ENCODE assay signal across 24 mouse cellular contexts in genomic region chr4:141474431-141474830, GRCm38 (mm10). TPM values are rescaled to one million over a fixed set of nuclear protein-coding genes. Genes with fewer than 3 reads are reported as not detected.
DNase-seq lines count a peak whose midpoint lies in the region; ATAC-seq and TF ChIP-seq lines count a peak whose summit lies in the region.
"Had no signal": no experiment of that assay in that cellular context is flagged by ENCODE, and none has a peak within 500 bp of the region (broad histone marks: within the 10 kb centered on the region; RNA-seq: fewer than 3 reads in every experiment).

No protein-coding gene starts in this region.

- peak; percentile 37 to 46 for DNase-seq in cerebellum, postnatal 25 days
- no peak for DNase-seq in cerebellum, adult 2 months
- peak; percentile 28 for DNase-seq in kidney, adult 2 months
- no peak for DNase-seq in kidney, adult 8-10 months
- peak; percentile 17 for DNase-seq in lung, postnatal 0 days (ENCODE audit: low spot score)
- no peak for DNase-seq in lung, adult 2 months
- DNase-seq in ES-CJ7 (ENCODE audit: low read depth, low spot score) = peak; percentile 31
- no peak for DNase-seq in ovary, postnatal 14 days (ENCODE audit: low spot score)
- DNase-seq: adrenal gland, adult 2 months; B cell, adult 2 months; gastrocnemius, postnatal 25 days; heart, postnatal 14 days; kidney, postnatal 14 days; liver, postnatal 0 days; thymus, postnatal 25 days had no signal

- H3K9ac ChIP-seq in lung, postnatal 0 days (replicated peaks; ENCODE audit: low read depth) = no peak overlapping the region
- H3K9ac ChIP-seq: embryonic facial prominence, embryonic 12.5 days; forebrain, embryonic 13.5 days; hindbrain, embryonic 14.5 days; intestine, embryonic 15.5 days; limb, embryonic 15.5 days; liver, postnatal 0 days; neural tube, embryonic 12.5 days had no signal

- no peaks in the 10 kb centered on the region for H3K27me3 ChIP-seq in cerebellum, adult 2 months (ENCODE audit: control insufficient read depth, insufficient read depth, low read length)
- no peaks in the 10 kb centered on the region for H3K27me3 ChIP-seq in kidney, adult 2 months (replicated peaks; ENCODE audit: control insufficient read depth, insufficient read depth, low read length)
- H3K27me3 ChIP-seq in lung, postnatal 0 days (replicated peaks; ENCODE audit: insufficient read depth, low read length) = no peaks in the 10 kb centered on the region
- H3K27me3 ChIP-seq: embryonic facial prominence, embryonic 12.5 days; forebrain, embryonic 13.5 days; intestine, embryonic 15.5 days; limb, embryonic 15.5 days; neural tube, embryonic 12.5 days had no signal

- 45% methylated on average over 19 of the region's 19 CpGs for WGBS in cerebellum, adult 2 months
- WGBS in kidney, adult 2 months = 71% methylated on average over 19 of the region's 19 CpGs
- 69% methylated on average over 19 of the region's 19 CpGs for WGBS in lung, postnatal 0 days
- 67% methylated on average over 19 of the region's 19 CpGs for WGBS in lung, adult 2 months

- ATAC-seq in lung, postnatal 0 days = peak; percentile 34; the same call in 1 of the 2 replicates
- ATAC-seq: forebrain, embryonic 13.5 days; liver, postnatal 0 days had no signal

- H3K27ac ChIP-seq in cerebellum, adult 2 months (ENCODE audit: insufficient read depth, low read length) = no peak overlapping the region
- H3K27ac ChIP-seq in kidney, adult 2 months (ENCODE audit: insufficient read depth, low read depth, low read length) = no peak overlapping the region
- no peak overlapping the region for H3K27ac ChIP-seq in lung, postnatal 0 days (ENCODE audit: low read length)
- H3K27ac ChIP-seq: embryonic facial prominence, embryonic 12.5 days; forebrain, embryonic 13.5 days; heart, adult 2 months; hindbrain, embryonic 14.5 days; intestine, embryonic 15.5 days; limb, embryonic 15.5 days; midbrain, embryonic 10.5 days; neural tube, embryonic 12.5 days had no signal

- TF ChIP-seq EP300 in lung, postnatal 0 days (IDR thresholded peaks at IDR 0.05) = no peak

- H3K36me3 ChIP-seq in kidney, adult 2 months (ENCODE audit: control insufficient read depth, insufficient read depth, low read length) = peaks cover 29% of the 10 kb centered on the region
- peaks cover 70% of the 10 kb centered on the region for H3K36me3 ChIP-seq in lung, postnatal 0 days (ENCODE audit: insufficient read depth, low read length)

- H3K9me3 ChIP-seq in lung, postnatal 0 days (ENCODE audit: low read length) = no peaks in the 10 kb centered on the region
- H3K9me3 ChIP-seq: embryonic facial prominence, embryonic 12.5 days; forebrain, embryonic 13.5 days; intestine, embryonic 15.5 days; limb, embryonic 15.5 days; midbrain, embryonic 10.5 days; neural tube, embryonic 12.5 days had no signal

- no peak overlapping the region for H3K4me3 ChIP-seq in cerebellum, adult 2 months (replicated peaks; ENCODE audit: insufficient read depth, low read depth, low read length)
- H3K4me3 ChIP-seq in kidney, adult 2 months (ENCODE audit: insufficient read depth, low read depth, low read length) = no peak overlapping the region
- H3K4me3 ChIP-seq in lung, postnatal 0 days (ENCODE audit: low read depth, low read length) = no peak overlapping the region
- no peak overlapping the region for H3K4me3 ChIP-seq in lung, adult 2 months (replicated peaks; ENCODE audit: extremely low read depth, low read depth, low read length)
- H3K4me3 ChIP-seq: embryonic facial prominence, embryonic 12.5 days; erythroblast, embryonic 14.5 days; forebrain, embryonic 13.5 days; heart, adult 2 months; intestine, embryonic 15.5 days; limb, embryonic 15.5 days; midbrain, embryonic 10.5 days; neural tube, embryonic 12.5 days had no signal

- no peak for TF ChIP-seq CTCF in cerebellum, adult 2 months (IDR thresholded peaks at IDR 0.05; ENCODE audit: borderline replicate concordance, insufficient read depth, low read depth, low read length)
- no peak for TF ChIP-seq CTCF in kidney, adult 2 months (conservative IDR thresholded peaks at IDR 0.05; ENCODE audit: insufficient read depth, insufficient read length, low read depth, low read length)
- TF ChIP-seq CTCF in lung, postnatal 0 days (IDR thresholded peaks at IDR 0.05) = no peak; the same call in 1 of the 2 replicates
- TF ChIP-seq CTCF in lung, adult 2 months (IDR thresholded peaks at IDR 0.05; ENCODE audit: insufficient read depth, low read length) = no peak

- H3K4me2 ChIP-seq in lung, postnatal 0 days (replicated peaks; ENCODE audit: low read depth, low read length) = no peak overlapping the region
- H3K4me2 ChIP-seq: embryonic facial prominence, embryonic 12.5 days; forebrain, embryonic 13.5 days; hindbrain, embryonic 14.5 days; intestine, embryonic 15.5 days; limb, embryonic 15.5 days; neural tube, embryonic 12.5 days had no signal

- H3K4me1 ChIP-seq in cerebellum, adult 2 months (ENCODE audit: control insufficient read depth, insufficient read depth, low read length) = peaks cover 26% of the 10 kb centered on the region
- H3K4me1 ChIP-seq in kidney, adult 2 months (ENCODE audit: control insufficient read depth, insufficient read depth, low read length) = no peaks in the 10 kb centered on the region
- no peaks in the 10 kb centered on the region for H3K4me1 ChIP-seq in lung, postnatal 0 days (ENCODE audit: insufficient read depth, low read depth, low read length)
- no peaks in the 10 kb centered on the region for H3K4me1 ChIP-seq in lung, adult 2 months (ENCODE audit: control insufficient read depth, insufficient read depth, low read length)
- H3K4me1 ChIP-seq: embryonic facial prominence, embryonic 12.5 days; forebrain, embryonic 13.5 days; intestine, embryonic 15.5 days; midbrain, embryonic 10.5 days; neural tube, embryonic 12.5 days had no signal

- TF ChIP-seq POLR2A in cerebellum, adult 2 months (IDR thresholded peaks at IDR 0.05; ENCODE audit: borderline replicate concordance, insufficient read depth, low read length) = no peak
- no peak for TF ChIP-seq POLR2A in kidney, adult 2 months (IDR thresholded peaks at IDR 0.05; ENCODE audit: low read depth, low read length)
- TF ChIP-seq POLR2A in lung, adult 2 months (IDR thresholded peaks at IDR 0.05; ENCODE audit: borderline replicate concordance, extremely low read depth, low read depth, low read length) = no peak

RNA-seq across cellular contexts. Expression of gene Zbtb17, which starts 30.0 kb away (rescaled TPM):
- polyA plus RNA-seq in cerebellum, adult 2 months (2012; rRNA removed) = 34.7 TPM in 2 replicates
- polyA plus RNA-seq in kidney, adult 2 months (2012; rRNA removed) = 23.4 and 28.9 TPM in 2 replicates
- polyA plus RNA-seq in lung, postnatal 0 days (2015; fragmentation: Nextera tagmentation; extraction: Ambion mirVana) = 14.1 and 14.3 TPM in 2 replicates
- 30.9 and 38.6 TPM in 2 replicates for polyA plus RNA-seq in lung, adult 2 months (2012; rRNA removed)

RNA-seq across cellular contexts. Expression of gene Srarp, which starts 38.5 kb away (rescaled TPM):
- polyA plus RNA-seq in cerebellum, adult 2 months (2012; rRNA removed) = 8.7 and 12.9 TPM in 2 replicates
- polyA plus RNA-seq in kidney, adult 2 months (2012; rRNA removed) = 0.11 and 0.14 TPM in 2 replicates
- polyA plus RNA-seq in lung, postnatal 0 days (2015; fragmentation: Nextera tagmentation; extraction: Ambion mirVana) = not detected in 2 replicates
- 0.18 TPM in 1 of 2 replicates, not detected in the other for polyA plus RNA-seq in lung, adult 2 months (2012; rRNA removed)
- polyA plus RNA-seq: embryonic facial prominence, embryonic 12.5 days; erythroblast, embryonic 14.5 days; forebrain, embryonic 13.5 days; intestine, embryonic 15.5 days; limb, embryonic 15.5 days; liver, postnatal 0 days; midbrain, embryonic 10.5 days; neural tube, embryonic 12.5 days had no signal

RNA-seq across cellular contexts. Expression of gene Hspb7, which starts 53.9 kb away (rescaled TPM):
- polyA plus RNA-seq in cerebellum, adult 2 months (2012; rRNA removed) = 0.10 and 0.16 TPM in 2 replicates
- polyA plus RNA-seq in kidney, adult 2 months (2012; rRNA removed) = 2.9 and 9.5 TPM in 2 replicates
- 1.9 and 2.3 TPM in 2 replicates for polyA plus RNA-seq in lung, postnatal 0 days (2015; fragmentation: Nextera tagmentation; extraction: Ambion mirVana)
- polyA plus RNA-seq in lung, adult 2 months (2012; rRNA removed) = 19.6 and 29.1 TPM in 2 replicates
- polyA plus RNA-seq: embryonic facial prominence, embryonic 12.5 days; erythroblast, embryonic 14.5 days; forebrain, embryonic 13.5 days; midbrain, embryonic 10.5 days; neural tube, embryonic 12.5 days had no signal

RNA-seq across cellular contexts. Expression of gene Clcnkb, which starts 58.6 kb away (rescaled TPM):
- not detected in 2 replicates for polyA plus RNA-seq in cerebellum, adult 2 months (2012; rRNA removed)
- 286 and 318 TPM in 2 replicates for polyA plus RNA-seq in kidney, adult 2 months (2012; rRNA removed)
- not detected in 2 replicates for polyA plus RNA-seq in lung, postnatal 0 days (2015; fragmentation: Nextera tagmentation; extraction: Ambion mirVana)
- polyA plus RNA-seq in lung, adult 2 months (2012; rRNA removed) = 0.20 TPM in 1 of 2 replicates, not detected in the other
- polyA plus RNA-seq: adrenal gland, adult 2 months; embryonic facial prominence, embryonic 12.5 days; erythroblast, embryonic 14.5 days; forebrain, embryonic 13.5 days; hindbrain, embryonic 14.5 days; intestine, embryonic 15.5 days; limb, embryonic 15.5 days; liver, postnatal 0 days; midbrain, embryonic 10.5 days; neural tube, embryonic 12.5 days had no signal

Comparison
In these comparisons a context has a peak if more than half of its experiments do, and no peak if none do; other contexts are left out.
1. DNase-seq: peak in cerebellum, postnatal 25 days (2 of 2), kidney, adult 2 months (single experiment), lung, postnatal 0 days (single experiment) and ES-CJ7 (single experiment); none in cerebellum, adult 2 months (0 of 2), kidney, adult 8-10 months (0 of 2), lung, adult 2 months (single experiment) and ovary, postnatal 14 days (single experiment).